Mouse (Mus musculus): Measurements from ENCODE around the gene Robo4. TPM values are rescaled to one million over a fixed set of nuclear protein-coding genes. Genes with fewer than 3 reads are reported as not detected.

Gene Robo4
- polyA plus RNA-seq, 1 experiment from 2014 or later, result 6.2 TPM

DNA sequence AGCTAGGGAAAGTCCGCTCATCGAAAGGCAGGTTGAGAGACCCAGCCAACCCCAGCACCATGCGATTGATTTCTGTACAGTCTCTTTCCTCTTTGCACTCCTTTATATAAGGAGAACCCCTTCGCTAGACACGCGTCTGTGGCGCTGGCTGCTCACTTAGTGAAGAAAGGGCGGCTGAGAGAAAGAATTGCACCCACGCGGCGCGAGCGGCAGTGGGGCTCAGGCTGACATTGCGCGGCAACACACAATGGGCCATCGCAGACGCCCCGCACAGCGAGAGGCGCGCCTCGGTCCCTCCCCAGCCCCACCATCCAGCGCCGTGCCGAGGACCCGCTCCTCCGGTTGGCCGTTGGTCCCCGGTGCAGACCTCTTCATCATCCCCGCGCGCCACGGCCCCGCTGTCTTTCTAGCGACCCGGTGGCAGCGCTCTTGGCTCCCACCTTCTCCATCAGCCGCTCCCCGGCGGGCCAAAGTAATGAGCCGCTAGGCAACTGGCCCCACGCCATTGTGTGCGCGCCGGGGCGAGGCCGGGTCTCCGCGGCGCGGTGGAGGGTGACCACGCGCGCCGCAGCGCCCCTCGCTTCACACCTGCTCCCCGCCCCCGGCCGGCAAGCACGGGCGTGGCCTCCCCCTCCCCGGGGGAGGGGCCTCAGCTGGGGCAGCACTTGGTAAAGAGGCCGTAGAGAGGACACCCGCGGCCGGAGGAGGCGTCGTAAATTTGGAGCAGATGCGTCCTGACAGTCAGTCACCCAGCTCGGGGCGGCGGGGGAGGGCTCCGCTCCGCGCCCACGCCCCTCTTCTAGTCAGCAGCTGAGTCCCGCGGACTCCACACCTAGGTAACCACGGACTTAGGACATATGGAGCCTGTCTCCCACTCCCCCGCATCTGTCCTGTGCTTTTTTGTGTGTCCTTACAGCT is 58.6 kb downstream of the Robo4 start:
- Histone ChIP-seq H3K9ac (peak overlapping the region; percentile 83), H3K4me1 (replicated peaks) (peaks cover 66% of the 10 kb centered on the region), H3K4me2 (peak overlapping the region; percentile 88), H3K4me3 (peak overlapping the region; percentile 55), H3K27ac (replicated peaks) (peak overlapping the region; percentile 94), H3K36me3 (no peaks in the 10 kb centered on the region), H3K27me3 (peaks cover 70% of the 10 kb centered on the region), H3K9me3 (no peaks in the 10 kb centered on the region)
- peak; percentile 65 for ATAC-seq (ENCODE audit: low read depth)
- WGBS, result under 1% methylated on average over 74 of the region's 81 CpGs

DNA sequence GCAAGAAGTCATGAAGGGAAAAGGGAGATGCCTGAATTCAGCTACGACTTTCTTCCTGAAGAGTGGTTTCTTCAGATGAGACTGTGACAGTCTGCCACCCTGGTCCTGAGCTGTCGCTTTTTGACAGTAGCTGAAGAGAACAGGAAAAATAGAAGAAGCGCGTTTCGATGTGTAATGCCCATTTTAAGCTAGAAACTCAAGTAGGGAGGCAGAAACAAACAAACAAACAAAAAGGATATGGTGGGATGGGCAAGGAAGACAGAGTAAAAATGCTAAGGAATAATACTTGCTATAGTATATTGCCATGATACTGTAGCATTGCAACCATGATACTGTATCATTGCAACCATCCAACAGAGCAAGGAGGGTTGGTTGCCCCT is 59.3 kb downstream of the Robo4 start:
- Histone ChIP-seq H3K9ac (peak overlapping the region; percentile 83), H3K4me1 (replicated peaks) (peaks cover 60% of the 10 kb centered on the region), H3K4me3 (peak overlapping the region; percentile 55), H3K27ac (replicated peaks) (peak overlapping the region; percentile 94), H3K27me3 (peaks cover 64% of the 10 kb centered on the region), H3K36me3 (no peaks in the 10 kb centered on the region), H3K9me3 (no peaks in the 10 kb centered on the region), H3K4me2 (peak overlapping the region; percentile 88)
- 8% methylated on average over 5 of the region's 5 CpGs for WGBS
- ATAC-seq (ENCODE audit: low read depth), result no peak

DNA sequence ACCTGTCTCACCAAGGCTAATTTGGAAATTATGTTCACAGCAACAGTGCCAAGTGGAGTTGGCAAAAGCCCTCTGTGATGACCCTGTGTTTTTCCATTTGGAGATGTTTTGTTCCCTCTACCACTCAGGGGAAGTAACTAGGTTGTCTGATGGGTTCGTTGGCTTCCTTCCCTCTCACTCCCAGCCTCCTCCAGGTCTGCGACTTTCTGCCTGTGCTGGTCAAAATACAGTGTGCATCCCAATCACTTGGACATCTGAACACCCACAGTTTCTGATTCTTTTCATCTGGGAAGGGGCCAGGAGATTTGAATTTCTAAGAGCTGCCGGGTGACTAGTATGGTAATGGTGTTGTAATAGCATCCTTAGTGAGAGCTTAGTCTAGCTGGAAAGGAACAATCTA is 59.9 kb downstream of the Robo4 start:
- no peak overlapping the region for H3K27ac ChIP-seq (replicated peaks)
- ATAC-seq (ENCODE audit: low read depth), result no peak
- 2% methylated on average over 3 of the region's 3 CpGs for WGBS
- peaks cover 61% of the 10 kb centered on the region for H3K27me3 ChIP-seq
- no peak overlapping the region for H3K4me2 ChIP-seq
- peaks cover 54% of the 10 kb centered on the region for H3K4me1 ChIP-seq (replicated peaks)
- no peak overlapping the region for H3K4me3 ChIP-seq
- H3K36me3 ChIP-seq, result no peaks in the 10 kb centered on the region
- no peaks in the 10 kb centered on the region for H3K9me3 ChIP-seq
- H3K9ac ChIP-seq, result no peak overlapping the region

DNA sequence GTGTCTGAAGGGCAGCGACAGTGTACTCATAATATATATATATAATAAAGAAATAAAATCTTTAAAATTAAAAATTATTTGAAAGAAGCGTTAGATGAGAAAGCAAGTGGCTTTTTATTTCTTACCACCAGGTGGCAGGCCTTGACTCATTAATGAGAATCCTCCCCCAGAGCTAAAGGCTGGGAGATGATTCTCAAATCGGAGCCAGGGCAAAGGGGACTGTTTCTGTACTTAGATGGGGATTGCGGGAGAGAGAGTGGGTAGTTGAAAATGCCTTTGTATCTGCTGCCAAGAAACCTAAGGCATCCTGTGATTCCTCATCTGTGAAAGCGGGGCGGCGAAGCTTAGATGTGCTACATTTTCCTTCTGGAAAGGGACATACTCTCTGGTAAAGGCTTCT is 61.1 kb downstream of the Robo4 start:
- H3K27me3 ChIP-seq, result peaks cover 52% of the 10 kb centered on the region
- 12% methylated on average over 7 of the region's 7 CpGs for WGBS
- H3K4me1 ChIP-seq (replicated peaks), result peaks cover 42% of the 10 kb centered on the region
- no peak overlapping the region for H3K4me3 ChIP-seq
- no peak overlapping the region for H3K9ac ChIP-seq
- peak overlapping the region; percentile 13; the same call in 1 of the 2 replicates for H3K4me2 ChIP-seq
- no peak for ATAC-seq (ENCODE audit: low read depth)
- no peak overlapping the region for H3K27ac ChIP-seq (replicated peaks)
- no peaks in the 10 kb centered on the region for H3K36me3 ChIP-seq
- H3K9me3 ChIP-seq, result no peaks in the 10 kb centered on the region

Other genes starting within 250 kb of the Robo4 start
- 12.2 and 12.5 TPM in 2 replicates for gene Tmem218, start 193.7 kb upstream of the Robo4 start, polyA plus RNA-seq (2015; fragmentation: Nextera tagmentation; extraction: Ambion mirVana)
- 1.0 and 1.9 TPM in 2 replicates for gene Slc37a2, start 146.2 kb upstream of the Robo4 start, polyA plus RNA-seq (2015; fragmentation: Nextera tagmentation; extraction: Ambion mirVana)
- 7.9 and 9.0 TPM in 2 replicates for gene Ccdc15, start 53.5 kb upstream of the Robo4 start, polyA plus RNA-seq (2015; fragmentation: Nextera tagmentation; extraction: Ambion mirVana)
- 6.7 and 6.9 TPM in 2 replicates for gene Hepacam, start 34.5 kb upstream of the Robo4 start, polyA plus RNA-seq (2015; fragmentation: Nextera tagmentation; extraction: Ambion mirVana)
- gene Robo3, start 31.3 kb downstream of the Robo4 start, polyA plus RNA-seq (2015; fragmentation: Nextera tagmentation; extraction: Ambion mirVana), result 63.2 and 65.0 TPM in 2 replicates
- 33.4 and 33.7 TPM in 2 replicates for gene Msantd2, start 87.4 kb downstream of the Robo4 start, polyA plus RNA-seq (2015; fragmentation: Nextera tagmentation; extraction: Ambion mirVana)
- 41.5 and 42.5 TPM in 2 replicates for gene Esam, start 126.2 kb downstream of the Robo4 start, polyA plus RNA-seq (2015; fragmentation: Nextera tagmentation; extraction: Ambion mirVana)
- gene Vsig2, start 137.4 kb downstream of the Robo4 start, polyA plus RNA-seq (2015; fragmentation: Nextera tagmentation; extraction: Ambion mirVana), result 1.1 and 2.1 TPM in 2 replicates
- 10.0 and 11.3 TPM in 2 replicates for gene Nrgn, start 151.0 kb downstream of the Robo4 start, polyA plus RNA-seq (2015; fragmentation: Nextera tagmentation; extraction: Ambion mirVana)
- gene Siae, start 153.8 kb downstream of the Robo4 start, polyA plus RNA-seq (2015; fragmentation: Nextera tagmentation; extraction: Ambion mirVana), result 8.9 and 13.7 TPM in 2 replicates
- gene Spa17, start 211.8 kb downstream of the Robo4 start, polyA plus RNA-seq (2015; fragmentation: Nextera tagmentation; extraction: Ambion mirVana), result 10.9 and 12.1 TPM in 2 replicates

All from neural tube, embryonic 13.5 days (tissue).